Mouse (Mus musculus) G1E (cell line): ENCODE data around the gene Reep3.

Source experiments
- CTCF ChIP-seq: IDR thresholded peaks from 2 replicates; pipeline ENCODE4 v1.5.1; 2012; ENCODE audit warnings: low read depth, low read length, inconsistent platforms, mixed read lengths
- GATA1 ChIP-seq: IDR thresholded peaks from 2 replicates; pipeline ENCODE4 v1.6.1; 2012; ENCODE audit warnings: borderline replicate concordance, low read length, inconsistent platforms, mixed read lengths
- POLR2AphosphoS5 ChIP-seq: IDR thresholded peaks from 2 replicates; pipeline ENCODE4 v1.6.1; 2012; ENCODE audit warnings: low read depth, low read length, inconsistent platforms; ENCODE audit not compliant: insufficient replicate concordance

- no peak for TF ChIP-seq CTCF
- no peak for TF ChIP-seq POLR2AphosphoS5
- TF ChIP-seq GATA1 = no peak
Measured at GRCm38 (mm10) chr10:67081206-67082007, 15.3 kb downstream of the Reep3 start.
